Mouse (Mus musculus) bone marrow, adult 2 months (tissue): ENCODE data around the gene Slc35d1. TPM values are rescaled to one million over a fixed set of nuclear protein-coding genes. Genes with fewer than 3 reads are reported as not detected.

Experiments
- H3K27ac ChIP-seq: fragments of 200-500 bp; 2 replicates; pipeline ENCODE4 v1.5.1; 2012; ENCODE audit warnings: low read depth, mild to moderate bottlenecking, control low read depth, inconsistent platforms, low read length; ENCODE audit not compliant: control insufficient read depth, poor library complexity, insufficient read depth
- H3K4me1 ChIP-seq: fragments of 200-500 bp; 2 replicates; pipeline ENCODE4 v1.6.1; 2011; ENCODE audit warnings: low read length; ENCODE audit not compliant: control insufficient read depth, insufficient read depth
- H3K4me3 ChIP-seq: fragments of 200-500 bp; replicated peaks from 2 replicates; pipeline ENCODE3; 2011; ENCODE audit warnings: mild to moderate bottlenecking, low read depth, low read length, control low read depth; ENCODE audit not compliant: control insufficient read depth
- CTCF ChIP-seq: fragments of 200-500 bp; IDR thresholded peaks from 2 replicates; pipeline ENCODE4 v1.5.1; 2011; ENCODE audit warnings: low read length, control low read depth; ENCODE audit not compliant: control insufficient read depth, insufficient read depth
- POLR2A ChIP-seq: fragments of 200-500 bp; IDR thresholded peaks from 2 replicates; pipeline ENCODE4 v1.6.1; 2011; ENCODE audit warnings: low read depth, mild to moderate bottlenecking, control low read depth, low read length, borderline replicate concordance; ENCODE audit not compliant: control insufficient read depth
- WGBS: fragments of 180-500 bp; shearing (Covaris S2); methylation state at CpG from one replicate; pipeline ENCODE4 v1.1.7; 2018; 5-methylcytosine and 5-hydroxymethylcytosine counted together
- polyA plus RNA-seq: library from polyadenylated mRNA; stranded (reverse); fragments of >200 nt; gene quantifications from 2 replicates; pipeline ENCODE4 v1.2.4, GENCODE M21; 2011; ENCODE audit warnings: low replicate concordance; ENCODE audit not compliant: missing spikeins, insufficient read depth, insufficient read length

Gene Slc35d1
- polyA plus RNA-seq, 1 experiment = 3.8 TPM

DNA sequence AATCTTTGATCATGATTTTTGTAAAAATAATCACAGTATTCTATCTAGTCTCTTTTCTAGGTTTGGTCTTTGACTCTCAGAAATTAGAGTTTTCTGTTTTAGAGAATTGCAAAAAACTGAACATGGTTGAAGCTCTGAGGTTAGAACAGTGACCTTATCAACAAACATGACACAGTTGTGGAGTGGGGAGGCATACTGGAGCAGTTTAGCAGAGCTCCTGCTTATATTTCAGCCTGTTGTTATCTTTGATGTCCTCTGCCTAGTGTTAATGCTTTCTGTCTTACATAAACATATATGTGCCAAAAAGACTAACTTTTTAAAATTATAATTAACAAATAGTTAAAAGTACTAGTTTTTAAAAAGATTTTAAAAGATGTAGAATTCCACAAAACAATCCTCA, 91.4 kb downstream of the Slc35d1 start:
- Histone ChIP-seq H3K4me1 (peaks cover 3% of the 10 kb centered on the region; the same call in 1 of the 2 replicates), H3K27ac (no peak overlapping the region), H3K4me3 (no peak overlapping the region)
- TF ChIP-seq POLR2A (no peak), CTCF (no peak)

DNA sequence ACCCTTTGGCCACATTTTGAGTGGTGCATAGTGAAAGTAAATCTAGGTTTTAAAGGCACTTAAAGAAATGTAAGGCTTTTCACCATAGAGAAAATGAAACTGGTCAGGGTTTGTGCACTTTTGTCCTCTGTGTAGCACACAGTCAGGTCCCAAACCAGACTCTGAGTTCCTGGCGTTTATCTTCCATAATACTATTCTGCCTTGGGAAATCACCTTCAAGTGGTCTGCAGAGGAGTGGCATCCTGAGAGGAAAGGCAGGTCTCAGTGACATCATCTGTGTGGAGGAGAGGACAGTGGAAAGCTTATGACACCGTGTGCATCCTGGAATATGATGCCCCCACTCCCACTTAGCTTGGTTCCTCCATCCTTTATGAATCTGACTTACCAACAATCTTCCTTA, 91.9 kb downstream of the Slc35d1 start:
- WGBS = 5% methylated on average over 2 of the region's 2 CpGs
- Histone ChIP-seq H3K4me3 (peak overlapping the region; percentile 38), H3K4me1 (peaks cover 3% of the 10 kb centered on the region; the same call in 1 of the 2 replicates), H3K27ac (no peak overlapping the region)
- TF ChIP-seq POLR2A = no peak
- no peak for TF ChIP-seq CTCF

DNA sequence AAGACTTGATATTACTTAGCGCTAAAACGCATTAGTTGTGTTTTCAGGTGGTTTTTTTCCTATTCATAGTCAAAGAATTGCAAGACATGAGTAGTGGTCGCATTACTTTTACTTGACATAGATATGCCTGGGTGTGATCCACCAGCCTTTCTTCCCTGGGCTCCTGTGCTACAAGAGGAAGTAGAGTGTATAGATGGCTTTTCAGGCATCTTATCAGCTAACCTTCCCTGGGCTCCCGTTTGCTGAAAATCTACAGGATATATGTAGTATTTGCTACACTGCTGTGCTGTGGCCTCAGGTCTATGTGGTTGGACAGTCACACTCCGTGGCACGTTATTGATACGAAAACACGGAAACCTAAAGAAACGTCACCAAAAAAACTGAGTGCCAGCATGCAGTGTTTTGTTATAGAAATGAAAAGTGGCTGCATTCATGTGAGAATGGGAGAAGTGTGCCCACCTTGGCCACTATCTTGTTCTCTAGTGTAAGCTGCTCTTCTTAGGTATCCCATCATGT, 94.0 kb downstream of the Slc35d1 start:
- TF ChIP-seq POLR2A = no peak
- no peak for TF ChIP-seq CTCF
- Histone ChIP-seq H3K4me3 (peak overlapping the region; percentile 62), H3K4me1 (peaks cover 3% of the 10 kb centered on the region; the same call in 1 of the 2 replicates), H3K27ac (no peak overlapping the region; the same call in 1 of the 2 replicates)
- 36% methylated on average over 9 of the region's 9 CpGs for WGBS

Other genes with a start within 250 kb of the Slc35d1 start
- gene Tctex1d1, start 236.6 kb downstream of the Slc35d1 start, polyA plus RNA-seq = not detected in 2 replicates
- gene Insl5, start 188.3 kb downstream of the Slc35d1 start, polyA plus RNA-seq = not detected in 2 replicates
- gene Mier1, start 100.8 kb downstream of the Slc35d1 start, polyA plus RNA-seq = 42.3 and 78.0 TPM in 2 replicates
- 0.72 and 2.0 TPM in 2 replicates for gene Wdr78, start 100.6 kb downstream of the Slc35d1 start, polyA plus RNA-seq
- gene 4921539E11Rik, start 75.7 kb upstream of the Slc35d1 start, polyA plus RNA-seq = not detected in 2 replicates
- 4.9 and 5.9 TPM in 2 replicates for gene Oma1, start 98.6 kb upstream of the Slc35d1 start, polyA plus RNA-seq